In genomic region chr10:13688386-13689120, GRCm38 (mm10) we compare ENCODE assay signal across 13 mouse cellular contexts.
DNase-seq lines count a peak whose midpoint lies in the region; ATAC-seq and TF ChIP-seq lines count a peak whose summit lies in the region.
"Had no signal": no experiment of that assay in that cellular context is flagged by ENCODE, and none has a peak within 500 bp of the region (broad histone marks: within the 10 kb centered on the region; RNA-seq: fewer than 3 reads in every experiment).

No protein-coding gene starts in this region.

- H3K4me1 ChIP-seq in forebrain, postnatal 0 days (ENCODE audit: insufficient read depth) = 0 out of 2 replicates have a peak, but pooled peaks cover 3% of the 10 kb centered on the region
- no peaks in the 10 kb centered on the region for H3K4me1 ChIP-seq in midbrain, embryonic 14.5 days (ENCODE audit: control insufficient read depth, insufficient read depth, low read length)
- H3K4me1 ChIP-seq in liver, embryonic 11.5 days (replicated peaks; ENCODE audit: control insufficient read depth, insufficient read depth, low read length) = peaks cover 4% of the 10 kb centered on the region

- TF ChIP-seq CTCF in forebrain, postnatal 0 days (IDR thresholded peaks at IDR 0.05; ENCODE audit: low read depth) = no peak

- H3K4me3 ChIP-seq in forebrain, postnatal 0 days (ENCODE audit: low read depth, low read length) = no peak overlapping the region
- no peak overlapping the region for H3K4me3 ChIP-seq in midbrain, embryonic 14.5 days (replicated peaks; ENCODE audit: low read depth, low read length)
- no peak overlapping the region for H3K4me3 ChIP-seq in liver, embryonic 11.5 days (ENCODE audit: low read depth, low read length)
- H3K4me3 ChIP-seq: left cerebral cortex, adult 2 months had no signal

- WGBS in forebrain, postnatal 0 days = 31% methylated on average over 15 of the region's 15 CpGs
- WGBS in midbrain, embryonic 14.5 days = 59% methylated on average over 15 of the region's 15 CpGs
- 65% methylated on average over 15 of the region's 15 CpGs for WGBS in liver, embryonic 11.5 days

- no peak overlapping the region for H3K27ac ChIP-seq in forebrain, postnatal 0 days (ENCODE audit: low read depth, low read length)
- no peak overlapping the region for H3K27ac ChIP-seq in midbrain, embryonic 14.5 days (replicated peaks; ENCODE audit: low read depth, low read length)
- no peak overlapping the region for H3K27ac ChIP-seq in liver, embryonic 11.5 days (ENCODE audit: low read depth, low read length)
- H3K27ac ChIP-seq: left cerebral cortex, adult 2 months had no signal

- H3K36me3 ChIP-seq in forebrain, postnatal 0 days (ENCODE audit: insufficient read depth) = no peaks in the 10 kb centered on the region
- no peaks in the 10 kb centered on the region for H3K36me3 ChIP-seq in midbrain, embryonic 14.5 days (ENCODE audit: control insufficient read depth, insufficient read depth, low read length)
- no peaks in the 10 kb centered on the region for H3K36me3 ChIP-seq in liver, embryonic 11.5 days (ENCODE audit: control insufficient read depth, insufficient read depth, low read length)

- H3K4me2 ChIP-seq in forebrain, postnatal 0 days (ENCODE audit: low read depth) = no peak overlapping the region
- H3K4me2 ChIP-seq in midbrain, embryonic 14.5 days (ENCODE audit: low read length) = no peak overlapping the region
- no peak overlapping the region for H3K4me2 ChIP-seq in liver, embryonic 11.5 days

- peak; percentile 64 to 66 for DNase-seq in cerebellum, postnatal 10 days
- DNase-seq in cerebellum, postnatal 25 days = no peak
- peak; percentile 30 for DNase-seq in left cerebral cortex, postnatal 4 days
- no peak for DNase-seq in left cerebral cortex, adult 18-20 months (ENCODE audit: low spot score in 2 of 2)
- DNase-seq in forebrain, postnatal 0 days = peak; percentile 28
- DNase-seq in midbrain, embryonic 14.5 days = peak; percentile 36
- no peak for DNase-seq in c-Kit-positive CD71-positive TER-119-positive erythroid progenitor cells, embryonic 14.5 days (ENCODE audit: low spot score)
- no peak for DNase-seq in liver, embryonic 11.5 days (ENCODE audit: low spot score)
- DNase-seq: cerebellum, adult 9-10 months; gastrocnemius, postnatal 25 days; right cerebral cortex, adult 18-20 months; thymus, adult 18-20 months had no signal

- ATAC-seq in forebrain, postnatal 0 days = peak; percentile 21; the same call in 1 of the 2 replicates
- ATAC-seq in midbrain, embryonic 14.5 days (ENCODE audit: low FRiP score, low TSS enrichment) = no peak
- ATAC-seq in liver, embryonic 11.5 days (replicated peaks; ENCODE audit: low FRiP score) = no peak

- intact Hi-C loops in left cerebral cortex, postnatal 4 days (cut with DNase I) = no loop called here

- no peaks in the 10 kb centered on the region for H3K9me3 ChIP-seq in forebrain, postnatal 0 days (ENCODE audit: low read length)
- H3K9me3 ChIP-seq in midbrain, embryonic 14.5 days (ENCODE audit: control insufficient read depth, low read length) = no peaks in the 10 kb centered on the region
- no peaks in the 10 kb centered on the region for H3K9me3 ChIP-seq in liver, embryonic 11.5 days (ENCODE audit: control insufficient read depth, low read length)

- H3K27me3 ChIP-seq in forebrain, postnatal 0 days (ENCODE audit: insufficient read depth, low read length) = no peaks in the 10 kb centered on the region
- no peaks in the 10 kb centered on the region for H3K27me3 ChIP-seq in midbrain, embryonic 14.5 days (ENCODE audit: control insufficient read depth, insufficient read depth, low read length)
- no peaks in the 10 kb centered on the region for H3K27me3 ChIP-seq in liver, embryonic 11.5 days (replicated peaks; ENCODE audit: control insufficient read depth, insufficient read depth, low read length)

- H3K9ac ChIP-seq in forebrain, postnatal 0 days = no peak overlapping the region
- no peak overlapping the region for H3K9ac ChIP-seq in midbrain, embryonic 14.5 days (replicated peaks; ENCODE audit: low read length)
- H3K9ac ChIP-seq in liver, embryonic 11.5 days (ENCODE audit: low read depth, low read length) = no peak overlapping the region

Comparison
In these comparisons a context has a peak if more than half of its experiments do, and no peak if none do; other contexts are left out.
1. DNase-seq: peak in cerebellum, postnatal 10 days (2 of 2), left cerebral cortex, postnatal 4 days (single experiment), forebrain, postnatal 0 days (single experiment) and midbrain, embryonic 14.5 days (single experiment); none in cerebellum, postnatal 25 days (0 of 2), left cerebral cortex, adult 18-20 months (0 of 2), c-Kit-positive CD71-positive TER-119-positive erythroid progenitor cells, embryonic 14.5 days (single experiment) and liver, embryonic 11.5 days (single experiment).